Mouse (Mus musculus): ENCODE measurements at regions not wholly inside any gene's neighbourhood (a gene's known extent, or its start where the extent isn't known, plus 50 kb on each side); places are given as distances from the start of the nearest gene placed in this dataset.
"Not testable (repeated sequence)": the region's sequence is repeated elsewhere in the genome, so short reads cannot be mapped to it uniquely, and the experiment has no call there.

GRCm38 (mm10) chr3:5806947-5807575 is 56.5 kb downstream of the Gm8797 start:
- DNase-seq = no peak

DNA sequence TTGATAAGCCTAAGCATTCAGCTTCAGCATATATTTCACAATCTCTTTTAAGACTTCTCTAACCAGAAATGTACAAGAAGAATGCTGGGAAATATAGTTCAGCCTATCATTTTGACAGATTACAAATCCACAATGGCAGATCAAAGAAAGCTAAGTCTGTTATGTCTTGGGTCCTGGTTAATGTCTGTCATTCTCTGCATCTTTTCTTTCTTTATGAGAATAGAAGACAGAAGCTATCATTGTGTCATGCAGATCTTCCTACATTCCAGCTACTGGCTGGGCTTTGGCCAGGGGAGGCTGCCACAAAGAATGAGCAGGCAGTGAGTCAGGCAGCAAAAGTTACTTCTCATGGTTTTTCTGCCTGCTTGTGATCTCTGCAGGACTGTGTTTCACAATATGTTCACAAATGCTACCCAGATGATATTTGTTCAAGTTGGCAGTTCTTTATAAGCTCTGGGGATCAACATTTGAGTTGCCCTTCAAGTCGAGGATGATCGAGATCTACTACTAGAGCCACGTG is 60.5 kb downstream of the Gm8797 start:
- DNase-seq = peak; percentile 63 to 72

GRCm38 (mm10) chr3:5820243-5820642 is 69.6 kb downstream of the Gm8797 start:
- DNase-seq = not testable (repeated sequence)

DNA sequence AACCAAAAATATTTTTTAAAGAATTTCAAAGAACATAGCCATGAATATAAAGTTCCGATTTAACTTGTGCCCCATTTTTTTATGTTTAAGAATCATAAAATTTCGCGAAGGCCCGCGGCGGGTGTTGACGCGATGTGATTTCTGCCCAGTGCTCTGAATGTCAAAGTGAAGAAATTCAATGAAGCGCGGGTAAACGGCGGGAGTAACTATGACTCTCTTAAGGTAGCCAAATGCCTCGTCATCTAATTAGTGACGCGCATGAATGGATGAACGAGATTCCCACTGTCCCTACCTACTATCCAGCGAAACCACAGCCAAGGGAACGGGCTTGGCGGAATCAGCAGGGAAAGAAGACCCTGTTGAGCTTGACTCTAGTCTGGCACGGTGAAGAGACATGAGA is 109.6 kb downstream of the Gm8797 start:
- peak; percentile 90 to 99 for DNase-seq

- DNase-seq = no peak
These were observed 119.8 kb downstream of the Gm8797 start for GRCm38 (mm10) chr3:5870407-5870806.

DNA sequence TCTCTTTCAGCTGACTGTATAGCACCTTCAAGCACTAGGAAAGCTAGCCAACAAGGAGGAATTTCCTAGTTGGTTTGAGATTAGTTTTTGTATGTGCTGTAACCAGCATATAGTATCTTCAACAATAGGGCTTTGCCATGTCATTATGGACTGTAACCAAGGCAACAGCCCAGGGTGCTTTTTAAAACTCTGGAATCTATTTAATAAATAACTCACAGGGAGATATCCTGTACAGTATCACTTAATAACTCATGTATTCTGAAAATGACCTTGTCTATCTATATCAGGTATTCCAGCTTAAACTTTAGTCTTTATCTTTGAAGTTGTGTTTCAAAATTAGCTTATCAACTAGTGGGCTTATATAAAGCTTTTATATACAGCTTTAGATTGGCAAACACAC is 128.5 kb downstream of the Gm8797 start:
- DNase-seq = no peak

DNA sequence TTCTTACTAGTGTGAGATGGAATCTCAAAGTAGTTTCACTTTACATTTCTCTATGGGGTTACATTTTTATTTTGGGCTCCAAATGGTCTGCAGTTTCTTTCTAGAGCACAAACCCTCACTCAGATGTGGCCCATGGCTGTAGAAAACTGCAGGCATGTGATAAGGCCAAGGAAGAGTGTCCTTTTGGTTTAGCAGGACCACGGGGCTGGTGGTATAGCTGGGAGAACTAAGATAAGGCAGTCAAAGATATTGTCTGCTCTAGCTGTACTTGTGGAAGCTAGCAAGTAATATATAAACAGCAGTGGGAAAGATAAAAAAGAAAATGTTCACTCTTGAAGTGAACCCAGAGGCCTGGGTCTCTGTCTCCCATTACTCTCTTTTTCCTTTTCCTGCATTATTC is 166.9 kb downstream of the Gm8797 start:
- no peak for DNase-seq

DNA sequence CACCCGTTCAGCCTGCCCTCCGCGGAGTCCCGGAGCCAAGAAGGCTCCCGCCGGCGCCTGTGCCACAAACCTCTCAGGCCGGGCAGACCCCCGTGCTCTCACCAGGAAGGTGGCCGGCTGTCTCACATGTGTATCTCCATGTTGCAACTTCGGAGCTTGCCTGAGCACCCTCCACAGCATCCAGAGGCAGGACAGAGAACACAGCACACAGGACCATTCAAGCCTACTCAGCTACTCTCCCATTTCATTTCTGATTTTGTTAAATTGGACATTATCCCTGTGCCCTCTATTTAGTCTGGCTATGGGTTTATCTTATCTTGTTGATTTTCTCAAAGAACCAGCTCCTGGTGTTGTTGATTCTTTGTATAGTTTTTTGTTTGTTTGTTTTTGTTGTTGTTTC is 199.6 kb downstream of the Gm8797 start:
- not testable (repeated sequence) for DNase-seq

- DNase-seq = not testable (repeated sequence)
These were observed 238.5 kb downstream of the Gm8797 start for GRCm38 (mm10) chr3:5989011-5989645.

DNA sequence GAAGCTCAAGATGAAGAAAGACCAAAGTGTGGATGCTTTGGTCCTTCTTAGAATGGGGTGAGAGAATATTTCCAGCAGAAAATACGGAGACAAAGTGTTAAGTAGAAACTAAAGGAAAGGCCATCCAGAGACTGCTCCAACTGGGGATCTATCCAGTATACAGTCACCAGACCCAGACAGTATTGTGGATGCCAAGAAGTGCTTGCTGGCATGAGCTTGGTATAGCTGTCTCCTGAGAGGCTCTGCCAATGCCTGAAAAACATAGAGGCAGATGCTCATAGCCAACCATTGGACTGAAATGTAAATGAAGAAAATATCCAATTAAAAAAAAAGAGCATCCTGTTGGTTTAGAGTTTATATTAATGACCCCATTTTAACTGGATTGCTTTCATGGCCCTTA is 253.8 kb downstream of the Gm8797 start:
- DNase-seq = no peak

DNA sequence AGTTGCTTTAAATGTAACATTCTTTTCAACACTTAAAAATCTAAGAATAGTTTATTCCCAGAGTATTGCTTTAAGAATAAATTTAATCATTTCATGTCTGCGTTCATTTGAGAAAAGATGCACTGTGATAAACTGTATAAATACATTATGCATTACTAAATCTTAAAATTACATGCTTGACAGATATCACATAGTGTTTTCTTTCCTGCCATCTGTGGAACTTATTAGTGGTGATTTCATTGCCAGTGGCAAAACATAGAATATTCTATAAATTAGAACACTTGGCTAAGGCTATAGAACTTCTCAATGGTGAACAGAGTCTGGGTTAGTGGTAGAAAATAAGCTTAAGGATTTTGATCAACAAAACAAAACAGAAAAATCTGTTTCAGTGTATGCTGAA is 268.1 kb downstream of the Gm8797 start:
- no peak for DNase-seq

DNA sequence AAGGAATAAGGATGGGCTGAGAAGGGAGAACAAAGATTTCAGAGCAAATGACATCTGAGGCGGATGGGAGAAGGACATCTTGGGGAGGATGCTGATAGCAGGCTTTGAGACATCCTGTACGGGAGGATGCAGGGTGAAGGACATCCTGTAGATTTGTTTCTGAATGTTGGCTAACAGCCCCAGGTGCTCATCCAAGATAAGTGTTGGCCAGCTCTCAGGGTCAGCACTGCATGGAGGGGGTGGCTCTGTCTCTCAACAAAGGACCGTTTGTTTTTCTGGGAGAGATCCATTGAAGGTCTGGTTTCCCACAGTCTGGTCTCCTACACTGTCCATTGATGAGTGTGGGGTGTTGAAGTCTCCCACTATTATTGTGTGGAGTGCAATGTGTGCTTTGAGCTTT is 290.7 kb downstream of the Gm8797 start:
- not testable (repeated sequence) for DNase-seq

DNA sequence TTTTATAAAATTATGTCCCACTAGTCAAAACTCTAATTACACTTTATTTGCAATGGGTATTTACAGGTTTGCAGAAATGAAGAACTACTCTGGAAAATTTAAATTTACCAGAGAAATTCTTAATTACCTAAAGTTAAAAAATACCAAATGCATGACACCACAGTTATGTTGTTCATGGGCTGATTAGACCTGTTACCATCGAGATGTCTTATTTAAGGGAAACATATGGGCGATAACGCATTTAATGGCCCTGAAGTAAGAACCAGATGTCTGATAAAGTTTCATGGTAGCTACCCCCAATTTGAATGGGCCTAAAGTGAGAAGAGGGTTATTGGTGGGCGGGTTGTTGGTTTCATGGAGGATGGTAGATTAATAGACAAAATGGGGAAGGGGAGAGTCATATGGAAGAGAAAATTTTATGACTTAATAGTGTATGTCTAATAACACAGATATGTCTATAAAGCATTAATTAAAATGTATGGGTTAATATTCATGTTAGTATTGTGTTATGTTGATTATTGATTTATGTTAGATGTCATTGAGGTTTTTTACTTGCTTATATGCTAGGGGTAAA is 299.0 kb downstream of the Gm8797 start:
- no peak for DNase-seq

GRCm38 (mm10) chr3:6051901-6052300 is 301.3 kb downstream of the Gm8797 start:
- no peak for DNase-seq

GRCm38 (mm10) chr3:6083855-6084254 is 333.2 kb downstream of the Gm8797 start:
- DNase-seq = no peak

DNA sequence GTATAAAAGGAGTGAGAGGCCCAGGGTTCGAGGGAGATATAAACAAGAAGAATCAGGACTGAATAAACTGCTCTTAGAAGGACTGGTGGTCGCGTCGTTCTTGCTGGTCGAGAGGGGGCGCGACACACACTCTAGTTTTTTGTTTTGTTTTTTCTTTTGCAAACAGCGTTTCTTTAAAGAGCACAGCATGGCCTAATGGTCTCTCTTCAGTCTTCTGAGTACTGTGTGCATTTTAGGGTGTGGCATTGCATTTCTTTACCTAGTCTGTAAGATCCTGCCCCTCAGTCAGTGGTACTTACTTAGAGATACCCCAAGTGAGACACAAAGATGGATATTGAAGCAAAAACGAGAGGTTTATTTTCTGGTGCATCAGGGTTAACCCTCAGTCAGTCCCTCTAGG is 336.7 kb downstream of the Gm8797 start:
- no peak for DNase-seq

GRCm38 (mm10) chr3:6093931-6094330 is 343.3 kb downstream of the Gm8797 start:
- peak; percentile 17 to 43 for DNase-seq

DNA sequence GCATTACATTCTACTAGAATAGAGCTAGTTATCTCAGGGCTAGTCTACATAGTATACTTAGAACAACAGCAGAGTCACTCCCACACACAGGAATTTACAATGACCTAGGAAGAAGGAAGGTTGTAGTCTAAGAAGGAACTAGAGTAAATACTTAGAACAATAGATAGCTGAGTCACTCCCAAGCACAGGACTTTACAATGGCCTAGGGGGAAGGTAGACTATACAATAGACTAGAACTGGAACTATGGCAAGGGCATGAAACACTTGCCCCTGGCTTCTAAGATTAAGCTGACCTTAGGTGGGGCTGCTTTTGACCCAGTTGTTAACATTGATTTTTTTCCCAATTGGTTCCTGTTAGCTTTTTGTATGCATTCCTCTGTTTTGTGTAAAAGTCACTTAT is 343.8 kb downstream of the Gm8797 start:
- not testable (repeated sequence) for DNase-seq

- no peak for DNase-seq
These were observed 350.3 kb downstream of the Gm8797 start for GRCm38 (mm10) chr3:6100863-6101262.

- DNase-seq = no peak
These were observed 352.3 kb downstream of the Gm8797 start for GRCm38 (mm10) chr3:6102866-6103265.

GRCm38 (mm10) chr3:6106659-6107058 is 356.1 kb downstream of the Gm8797 start:
- DNase-seq = peak in 1 of 2 experiments; percentile 29

GRCm38 (mm10) chr3:6107377-6108155 is 357.0 kb downstream of the Gm8797 start:
- DNase-seq = no peak

- no peak for DNase-seq
These were observed 368.1 kb downstream of the Gm8797 start for GRCm38 (mm10) chr3:6118721-6119120.
